Mouse (Mus musculus): ENCODE results near the gene Umad1.

Umad1 gene

DNA sequence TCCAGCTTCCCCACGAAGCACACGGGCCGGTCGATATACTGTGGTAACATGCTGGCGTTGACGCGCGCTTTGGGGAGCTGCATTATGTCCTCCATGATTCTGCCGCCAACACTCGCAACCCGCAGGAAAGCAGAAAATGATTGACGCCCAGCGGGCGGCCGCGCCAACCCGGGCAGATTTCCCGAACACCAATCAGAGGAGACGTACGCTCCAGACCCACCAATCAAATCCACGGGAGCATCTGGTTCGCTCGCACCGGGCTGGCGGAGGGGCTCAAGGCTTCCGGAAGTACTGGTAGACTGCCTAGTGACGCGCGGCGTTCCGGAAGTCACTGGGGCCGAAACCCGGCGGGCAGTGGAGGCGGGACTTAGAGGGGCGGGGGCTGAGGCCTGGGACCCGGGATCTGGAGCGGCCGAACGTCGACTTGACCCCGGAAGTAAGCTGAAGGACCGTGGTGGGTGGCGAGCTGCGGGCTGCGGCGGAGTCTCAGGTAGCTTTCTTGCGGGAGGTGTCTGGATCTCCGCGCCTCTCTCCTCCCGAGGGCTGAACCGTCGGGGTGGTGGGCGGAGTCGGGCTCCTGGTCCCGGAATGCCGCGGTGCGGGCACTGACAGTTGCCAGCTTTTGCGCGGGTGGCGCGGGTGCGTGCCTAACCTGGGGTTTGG, at the start of gene Umad1, which contains the start of the genes Rpa3 and Gm45062:
Gene Umad1, plus strand, starts transcription at position 285 of the 663 bp plus-strand sequence.
Gene Rpa3, minus strand, starts transcription at position 170 of the 663 bp plus-strand sequence.
Gene Gm45062, plus strand, starts transcription at position 447 of the 663 bp plus-strand sequence.
- peak; percentile 96 for DNase-seq

DNA sequence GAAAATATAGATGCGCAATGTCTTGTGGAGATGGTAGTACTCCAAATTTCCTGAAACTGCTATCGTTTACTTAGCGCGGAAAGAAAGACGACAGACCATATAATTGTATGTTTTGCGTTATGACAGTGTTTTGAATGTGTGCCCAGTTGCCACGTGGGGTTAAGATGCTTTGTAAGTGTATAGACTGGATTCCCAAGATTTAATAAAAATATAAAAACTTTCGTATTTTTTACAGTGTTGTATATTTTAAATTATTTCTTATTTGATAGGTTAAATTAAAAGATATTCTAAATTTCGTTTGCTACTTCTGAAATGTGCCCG, 49.3 kb upstream of the Umad1 start:
- peak; percentile 18 for DNase-seq

DNA sequence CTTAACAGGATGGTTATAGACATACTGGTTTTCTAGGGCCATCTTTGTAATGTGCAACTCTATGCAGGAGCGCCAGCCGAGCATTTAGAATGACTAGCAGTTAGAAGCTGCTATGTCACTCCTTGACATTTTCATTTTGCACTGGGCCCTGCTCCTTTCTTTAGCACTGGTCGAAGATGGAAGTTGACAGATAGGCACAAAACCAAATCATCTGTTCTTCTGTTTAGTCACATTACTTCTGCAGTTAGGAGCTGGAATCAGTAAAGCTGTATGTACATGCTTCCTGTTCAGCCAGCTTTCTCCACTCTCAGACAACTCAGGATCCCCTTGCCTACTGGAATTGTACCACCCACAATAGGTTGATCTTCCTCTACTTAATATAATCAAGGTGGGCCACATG, 48.4 kb upstream of the Umad1 start:
- DNase-seq: no peak

DNA sequence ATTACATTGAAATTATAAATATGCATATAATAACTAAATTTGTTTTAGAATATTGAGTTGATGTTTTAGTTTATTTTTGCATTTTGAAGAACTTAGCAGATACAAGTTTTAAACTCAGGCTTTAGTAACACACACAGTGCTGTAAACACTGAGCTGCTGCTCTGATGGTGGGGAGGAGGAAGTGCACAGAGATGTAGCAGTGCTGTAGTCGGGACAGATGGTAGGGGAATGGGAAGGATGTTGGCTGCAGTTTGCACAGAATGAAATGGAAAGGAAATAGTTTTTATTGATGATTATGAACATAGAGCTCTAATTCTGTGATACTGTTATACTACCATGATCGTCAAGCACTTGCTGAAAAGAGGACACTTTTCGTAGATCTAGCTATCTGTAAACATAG, 32.1 kb upstream of the Umad1 start:
- no peak for DNase-seq

DNA sequence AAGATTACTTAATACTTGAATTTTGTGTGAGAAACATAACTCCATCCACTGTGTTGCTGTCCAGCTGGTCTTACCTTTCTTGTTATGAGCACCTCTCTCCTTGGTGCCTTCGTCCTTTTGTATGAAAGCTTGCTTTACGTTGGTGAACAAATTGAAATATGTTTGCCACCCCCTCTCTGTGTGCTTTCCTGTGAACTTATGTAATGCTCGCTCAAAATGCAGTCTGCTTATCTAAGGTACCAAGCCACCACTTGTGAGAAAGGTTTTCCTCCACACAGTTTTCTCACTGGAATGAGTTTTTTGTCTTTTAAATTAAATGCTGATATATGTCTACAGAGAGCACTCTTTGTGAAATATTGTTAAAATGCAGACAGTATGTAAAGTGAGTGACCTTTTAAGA, 30.5 kb upstream of the Umad1 start:
- DNase-seq: no peak

DNA sequence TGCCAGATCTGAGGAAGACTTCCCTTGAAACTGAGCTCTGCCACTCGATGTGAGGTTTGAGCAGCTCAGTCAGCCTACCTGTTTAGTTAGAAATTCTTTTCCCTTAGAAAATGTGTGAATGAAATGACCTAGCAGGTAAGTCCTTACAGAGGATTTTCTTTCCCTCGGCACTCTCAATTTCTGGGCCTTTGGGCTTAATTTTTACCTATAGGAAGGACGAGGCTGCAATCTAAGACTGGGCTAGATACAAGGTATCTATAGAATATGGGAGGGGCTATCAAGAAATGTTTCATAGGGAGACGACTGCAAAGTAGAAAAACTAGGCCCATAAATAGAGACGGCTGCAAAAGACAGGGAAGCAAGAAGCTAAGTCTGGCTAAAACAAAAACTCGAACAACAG, 772 bp upstream of the Umad1 start:
- DNase-seq: no peak

DNA sequence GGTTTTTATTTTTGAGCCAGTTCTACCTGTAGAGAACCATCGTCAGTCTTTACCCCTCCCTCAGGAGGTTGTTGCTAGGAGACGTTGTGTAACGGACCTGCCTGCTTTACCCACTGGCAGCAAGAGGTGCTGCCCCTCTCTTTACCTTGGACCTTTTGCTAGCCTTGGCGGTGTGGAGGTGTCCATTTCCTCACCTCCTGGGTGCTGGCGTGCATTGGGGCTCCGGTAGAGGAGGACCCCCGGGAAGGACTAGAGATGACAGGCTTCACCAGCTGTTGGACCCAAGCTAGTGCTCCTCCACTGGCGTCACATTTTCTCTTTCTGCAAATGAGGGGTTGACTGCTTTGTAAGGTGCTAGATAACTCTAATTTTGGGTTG, 568 bp downstream of the Umad1 start:
- no peak for DNase-seq

DNA sequence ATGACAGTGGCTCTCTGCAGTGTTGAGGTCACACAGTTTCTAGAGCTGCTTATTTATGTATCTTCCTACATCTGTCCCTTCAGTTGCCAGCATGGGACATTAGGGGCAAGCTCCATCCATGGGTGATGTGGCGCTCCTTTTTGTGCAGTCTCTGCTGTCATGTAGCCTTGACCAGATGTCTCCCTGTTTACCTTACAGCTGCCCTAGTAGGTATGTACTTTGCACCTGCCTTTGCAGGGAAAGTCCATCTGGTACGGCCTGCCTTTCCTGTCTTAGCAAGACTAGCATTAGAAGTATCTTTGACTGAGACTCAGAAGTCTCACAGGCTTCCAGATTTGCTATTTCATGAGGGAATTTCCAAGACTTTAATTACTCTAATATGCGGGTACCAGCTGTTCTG, 12.0 kb downstream of the Umad1 start:
- DNase-seq: no peak

DNA sequence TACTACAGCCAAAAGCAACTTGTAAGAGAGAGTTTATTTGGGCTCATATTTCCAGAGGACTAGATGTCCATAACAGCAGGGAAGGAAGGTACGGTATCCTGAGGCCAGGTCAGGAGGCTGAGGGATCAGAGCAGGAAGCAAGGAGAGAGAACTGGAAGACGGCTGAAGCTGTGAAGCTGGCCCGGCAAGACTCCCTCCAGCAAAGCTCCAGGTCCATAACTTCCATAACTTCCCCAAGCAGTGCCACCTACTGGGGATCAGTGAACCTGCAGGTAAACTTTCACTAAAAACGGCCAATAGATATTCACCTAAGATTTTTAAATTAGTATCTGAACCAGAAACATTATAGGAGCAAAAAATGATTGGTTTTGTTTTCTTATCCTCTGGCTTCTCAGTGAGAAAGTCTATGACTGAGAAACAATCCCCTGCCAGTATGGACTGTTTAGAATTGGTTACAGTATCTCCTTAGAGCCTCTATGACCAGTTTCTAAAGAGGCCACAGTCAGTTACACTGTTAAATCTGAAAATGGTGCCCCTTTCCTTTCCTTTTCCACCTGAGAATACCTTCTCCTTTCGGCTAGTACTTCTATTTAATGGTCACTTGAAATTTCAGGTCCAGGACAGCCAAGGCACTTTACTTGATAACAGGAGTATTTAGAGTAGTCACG, 15.4 kb downstream of the Umad1 start:
- peak; percentile 64 for DNase-seq

DNA sequence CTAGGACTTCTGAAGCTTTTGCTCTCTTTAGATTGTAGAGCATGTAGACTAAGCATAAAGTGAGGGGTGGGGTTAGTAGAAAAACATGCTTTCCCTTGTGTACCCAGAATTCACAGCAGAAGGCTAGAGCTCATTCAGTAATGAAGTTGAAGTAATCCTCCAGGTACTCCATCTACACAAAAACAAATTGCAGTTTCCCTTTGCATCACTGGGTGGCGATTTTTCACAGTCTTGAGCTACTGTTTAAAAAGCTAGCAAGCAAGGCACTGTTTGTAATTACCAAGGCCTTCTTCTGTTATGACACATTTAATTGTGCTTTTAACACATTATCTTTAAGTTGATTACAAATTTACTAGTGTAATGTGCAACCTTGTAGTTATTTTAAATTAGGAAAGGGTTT, 16.0 kb downstream of the Umad1 start:
- DNase-seq: peak; percentile 76

DNA sequence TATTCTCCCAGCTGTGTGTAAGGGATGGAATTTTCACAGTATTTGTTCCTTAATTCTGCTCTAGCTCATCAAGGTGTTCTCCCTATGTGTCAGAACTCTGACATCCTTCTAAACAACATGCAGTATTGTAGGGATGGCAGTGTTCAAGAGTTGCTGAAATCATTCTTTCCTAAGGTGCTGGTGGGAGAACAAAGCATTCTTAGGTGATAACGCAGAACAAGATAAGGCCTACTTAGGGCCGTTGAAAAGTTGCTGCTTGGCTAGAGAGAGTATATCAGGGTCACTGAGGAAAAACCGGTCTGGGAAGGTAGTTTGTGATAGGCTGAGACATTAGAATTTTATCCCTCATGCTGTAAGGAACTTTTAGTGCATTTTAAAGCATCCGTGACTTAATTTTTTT, 17.3 kb downstream of the Umad1 start:
- DNase-seq: no peak

DNA sequence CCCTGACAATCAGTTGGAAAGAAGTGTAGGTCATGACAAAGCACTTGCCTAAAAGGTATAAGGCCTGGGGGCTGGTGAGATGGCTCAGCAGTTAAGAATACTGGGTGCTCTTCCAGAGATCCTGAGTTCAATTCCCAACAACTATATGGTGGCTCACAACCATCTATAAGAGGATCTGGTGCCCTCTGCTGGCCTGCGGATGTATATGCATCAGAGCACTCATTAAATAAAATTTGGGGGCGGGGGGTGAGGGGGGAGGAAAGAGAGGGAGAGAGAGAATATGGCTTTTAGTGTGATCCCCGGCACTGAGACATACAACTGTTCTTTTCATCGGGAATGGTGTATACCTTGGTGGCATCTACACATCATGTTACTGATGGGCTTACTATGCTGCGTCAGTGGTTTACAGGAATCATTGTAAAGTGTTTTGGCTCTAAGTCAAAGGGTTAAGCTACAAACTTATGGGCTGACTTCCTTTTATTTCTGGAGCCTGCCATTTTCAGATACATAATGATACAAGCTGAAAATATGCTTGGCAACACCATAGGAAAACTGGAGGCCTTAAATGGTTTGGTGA, 19.4 kb downstream of the Umad1 start:
- DNase-seq: no peak

DNA sequence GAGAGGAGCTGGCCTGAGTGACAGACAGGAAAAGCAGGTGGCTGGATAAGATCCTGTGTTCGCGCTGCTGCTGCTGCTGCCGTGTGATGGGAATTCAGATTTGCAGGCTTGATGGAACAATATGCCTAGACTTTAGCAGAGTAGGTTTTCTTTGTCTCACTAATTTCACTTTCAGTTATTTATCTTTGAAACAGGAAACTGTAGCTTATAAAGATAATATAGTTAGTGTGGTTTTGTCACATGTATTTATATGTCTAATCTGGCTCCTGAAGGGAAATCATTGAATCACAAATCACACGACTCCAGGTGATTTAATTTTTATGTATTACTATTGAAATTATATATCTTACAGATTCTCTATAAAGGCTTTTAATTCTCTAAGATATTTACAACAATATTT, 24.2 kb downstream of the Umad1 start:
- no peak for DNase-seq

DNA sequence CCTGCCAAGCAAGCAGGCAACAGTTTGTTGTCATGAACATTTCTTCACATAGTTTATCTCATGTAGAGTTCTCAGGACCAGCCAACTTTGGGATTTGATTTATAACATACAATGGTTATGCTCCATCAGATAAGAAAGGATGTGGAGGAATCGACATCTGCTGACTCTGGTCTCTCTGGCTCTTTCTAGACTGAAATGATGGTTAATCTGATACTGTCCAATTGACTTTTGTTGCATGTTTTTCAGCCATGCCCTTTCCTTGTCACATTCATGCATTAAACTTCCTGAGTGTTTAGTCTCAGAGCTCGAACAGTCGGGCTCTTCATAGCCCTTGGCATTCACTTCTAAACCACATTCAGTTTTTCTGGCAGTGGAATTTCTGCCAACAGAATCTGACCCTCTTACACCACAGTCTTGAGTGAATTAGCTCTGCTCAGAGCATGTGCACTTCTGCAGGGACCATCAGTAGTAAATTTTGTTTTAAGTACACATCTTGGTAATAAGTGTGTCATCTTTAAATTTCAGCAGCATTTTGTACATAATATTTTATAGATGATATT, 26.4 kb downstream of the Umad1 start:
- no peak for DNase-seq

DNA sequence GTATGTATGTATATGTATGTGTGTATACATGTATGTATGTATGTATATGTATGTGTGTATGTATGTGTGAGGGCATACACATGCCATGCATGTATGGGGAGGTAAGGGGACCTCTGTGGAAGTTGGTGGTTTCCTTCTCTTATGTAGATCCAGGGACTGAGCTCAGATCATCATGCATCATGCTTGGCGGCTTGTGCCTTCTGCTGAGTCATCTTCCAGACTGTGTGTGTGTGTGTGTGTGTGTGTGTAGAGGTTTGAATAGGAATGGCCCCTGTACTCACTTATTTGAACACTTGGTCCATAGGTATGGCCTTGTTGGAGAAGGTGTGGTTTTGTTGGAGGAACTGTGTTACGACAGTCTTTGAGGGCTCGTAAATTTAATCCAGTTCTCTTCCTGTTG, 27.1 kb downstream of the Umad1 start:
- no peak for DNase-seq

DNA sequence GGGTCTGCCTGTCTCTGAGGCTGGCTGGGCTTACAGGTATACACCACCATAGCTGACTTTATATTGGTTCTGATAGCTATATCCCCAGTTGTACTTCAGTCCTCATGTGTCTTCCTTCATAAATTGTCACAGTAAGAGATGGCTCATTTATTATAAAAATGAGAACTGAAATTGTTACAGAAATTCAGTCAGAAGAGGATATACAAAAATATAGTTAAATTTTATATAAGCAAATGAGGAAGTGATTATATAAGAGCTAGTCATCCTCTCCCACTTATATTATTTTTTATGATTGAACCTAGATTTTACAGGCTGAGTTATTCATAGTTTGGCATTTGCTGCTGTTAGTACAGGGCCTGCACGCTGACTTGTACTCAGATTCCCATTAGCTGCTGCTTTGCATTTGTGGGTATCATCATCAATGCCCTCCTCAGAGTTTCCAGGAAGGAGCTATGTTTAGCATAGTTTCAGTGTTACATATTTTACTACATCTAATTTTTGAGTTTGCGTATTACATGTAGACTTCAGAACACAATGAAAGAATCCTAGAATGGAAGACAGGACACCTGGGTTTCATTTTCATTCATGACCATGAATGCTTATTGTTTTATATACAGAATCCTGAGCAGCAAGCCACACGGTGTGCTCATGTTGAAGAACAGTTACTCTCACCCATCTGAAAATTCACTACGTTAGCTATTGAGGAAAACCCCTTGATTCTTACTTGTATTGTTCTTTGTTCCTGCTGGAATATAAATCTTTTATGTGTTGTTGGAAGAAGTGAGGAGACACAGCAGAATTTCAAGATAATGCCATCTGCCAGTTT, 29.9 kb downstream of the Umad1 start:
- no peak for DNase-seq

DNA sequence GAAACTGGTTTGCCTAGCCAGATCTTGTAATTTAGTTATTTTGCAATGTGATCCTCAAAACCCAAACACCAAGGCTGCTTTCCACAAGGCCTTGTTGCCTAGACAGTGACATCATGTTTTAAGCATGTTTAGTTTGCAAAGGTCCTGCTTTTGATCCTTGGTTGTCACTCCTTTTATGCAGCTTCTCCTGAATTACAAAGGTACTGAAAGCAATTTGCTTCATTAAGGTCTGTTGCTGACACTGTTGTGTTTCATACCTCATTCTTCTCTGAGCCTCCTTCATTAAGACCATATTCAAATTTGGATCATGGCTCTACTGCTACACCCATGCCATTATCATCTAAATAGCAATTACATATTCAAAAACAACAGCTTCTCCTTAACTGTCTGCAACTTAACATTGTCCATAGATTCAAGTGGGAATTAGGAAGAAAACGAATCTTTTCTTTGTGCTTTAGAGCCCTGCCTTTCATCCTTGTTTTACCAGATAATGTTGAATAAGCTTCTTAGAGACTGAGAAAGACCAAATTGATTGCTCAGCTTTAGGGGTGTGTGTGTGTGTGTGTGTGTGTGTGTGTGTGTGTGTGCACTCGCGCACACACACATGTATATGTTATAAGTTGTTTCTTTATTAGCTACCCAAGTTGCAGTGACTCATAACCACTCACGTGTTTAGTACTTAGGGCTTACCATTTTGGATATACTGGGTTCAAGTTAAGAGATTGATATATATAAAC, 35.1 kb downstream of the Umad1 start:
- DNase-seq: no peak

DNA sequence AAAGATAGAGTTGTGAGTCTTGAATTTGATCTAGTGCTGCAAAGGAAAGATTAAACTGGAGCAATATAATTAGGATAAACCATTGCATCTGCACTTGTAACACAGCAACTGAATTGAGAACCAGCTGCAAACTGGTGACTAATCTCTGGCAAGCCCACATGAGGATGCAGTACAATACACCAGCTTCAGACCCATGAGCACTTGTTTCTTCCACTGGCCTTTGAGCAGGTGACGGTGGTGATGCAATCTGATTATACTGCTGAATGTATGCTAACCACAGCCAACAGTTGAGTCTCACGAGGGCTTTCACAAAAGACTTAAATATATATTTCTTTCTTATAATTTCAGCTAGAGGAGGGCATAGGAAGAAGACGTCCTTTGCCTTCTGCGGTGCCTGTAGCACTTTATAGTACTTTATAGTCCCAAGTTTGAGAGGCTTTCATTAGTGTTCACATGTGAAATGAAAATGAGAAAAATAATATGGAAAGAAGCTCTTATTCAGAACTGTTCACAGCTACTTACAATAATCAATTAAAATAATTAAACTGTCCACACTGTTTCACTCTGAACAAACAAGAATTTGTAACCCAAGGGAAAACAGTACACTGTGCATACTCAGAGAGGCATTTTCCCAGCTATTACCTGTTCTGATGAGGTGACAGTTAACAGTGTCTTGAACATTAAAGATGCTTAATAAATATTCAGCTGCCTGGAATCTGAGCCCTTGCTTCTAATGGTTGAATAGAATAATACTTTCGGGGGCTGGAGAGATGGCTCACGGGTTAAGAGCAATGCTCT, 40.2 kb downstream of the Umad1 start:
- DNase-seq: no peak

DNA sequence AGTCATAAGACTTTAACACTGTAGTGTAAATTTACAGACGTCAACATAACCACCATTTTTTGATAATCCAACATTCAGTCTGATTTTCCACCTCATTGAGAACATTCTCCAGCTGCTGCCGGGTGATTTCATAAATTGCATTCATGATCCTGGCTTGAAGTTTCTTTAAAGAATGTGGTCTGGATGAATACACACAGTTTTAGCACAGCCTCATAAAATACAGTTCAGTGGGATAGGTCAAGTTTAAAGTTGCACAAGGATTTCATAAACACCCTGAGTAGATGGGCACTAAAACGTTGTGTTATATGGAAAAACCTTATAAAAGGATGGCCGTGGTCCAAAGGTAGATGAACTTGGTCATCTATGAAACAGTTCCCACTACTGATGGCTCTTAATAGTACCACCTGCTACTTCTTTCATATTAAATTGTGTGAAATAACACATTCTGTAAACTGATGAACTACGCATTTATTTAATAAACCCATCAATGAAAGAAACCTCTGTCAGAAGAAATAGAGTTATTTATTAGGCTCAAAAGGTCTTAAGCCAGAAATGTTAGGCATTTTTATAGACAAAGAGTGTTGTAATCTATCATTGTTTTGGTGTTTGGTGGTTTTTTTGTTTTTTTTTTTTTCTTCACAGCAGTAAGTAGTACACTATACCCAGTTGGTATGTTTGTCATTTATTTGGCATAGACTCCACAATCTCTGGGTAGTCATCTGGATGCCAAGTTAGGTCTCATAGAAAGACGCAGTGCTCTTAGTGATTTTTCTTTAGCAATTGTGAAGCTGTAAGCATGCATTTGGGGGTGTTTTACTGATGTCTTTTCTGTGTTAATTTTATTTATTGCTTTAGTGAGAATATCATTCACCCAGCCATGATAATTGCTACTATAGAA, 49.0 kb downstream of the Umad1 start:
- DNase-seq: no peak

DNA sequence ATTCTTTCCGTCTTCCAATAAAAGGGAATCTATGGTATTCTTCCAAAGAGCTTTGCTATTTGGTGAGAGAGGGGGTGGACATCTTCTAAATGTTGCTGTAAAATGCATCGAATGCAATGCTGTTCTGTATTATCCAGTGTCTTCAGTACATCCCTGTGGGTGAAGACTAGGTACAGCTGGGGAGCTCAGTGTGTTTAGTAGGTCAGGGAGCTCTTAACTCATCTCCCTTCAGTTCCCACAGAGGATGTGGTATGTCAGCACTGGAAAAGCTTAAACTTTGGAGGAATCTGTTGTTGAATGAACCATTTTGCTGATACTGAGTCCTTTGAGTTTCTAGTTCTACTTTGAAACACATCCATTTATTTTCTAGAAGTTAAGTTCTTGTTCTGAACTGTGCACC, 53.5 kb downstream of the Umad1 start:
- DNase-seq: no peak

DNA sequence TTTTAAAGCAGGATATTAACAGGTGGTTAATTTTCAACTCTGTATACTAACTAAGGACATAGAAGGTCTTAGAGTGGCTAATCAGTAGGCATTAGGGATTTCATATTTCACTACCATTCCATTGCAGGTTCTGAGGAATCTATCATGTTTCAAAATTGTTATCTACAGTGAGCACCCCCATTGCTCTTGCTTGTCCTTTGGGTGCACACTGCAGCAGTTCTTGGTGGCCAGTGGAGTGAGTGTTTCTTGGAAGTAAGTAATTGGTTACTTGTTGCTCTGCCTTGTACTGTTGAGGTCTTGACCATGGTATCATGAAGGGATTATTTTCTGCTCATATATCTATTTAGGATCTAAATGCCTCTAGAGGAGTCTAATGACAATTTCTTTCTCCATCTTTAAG, 57.1 kb downstream of the Umad1 start:
- DNase-seq: no peak

Data from lung, postnatal 14 days (tissue).